Mouse (Mus musculus): Measurements from ENCODE around the gene Cdh10. TPM values are rescaled to one million over a fixed set of nuclear protein-coding genes. Genes with fewer than 3 reads are reported as not detected.

The Cdh10 gene
- polyA plus RNA-seq (2012; rRNA removed) = 0.07 and 0.36 TPM in 2 replicates

GRCm38 (mm10) chr15:18818185-18818973, at the start of gene Cdh10:
Gene Cdh10, plus strand, starts transcription at chr15:18818947.
- no peak for DNase-seq (ENCODE audit: low read depth, low spot score)
- WGBS = 4% methylated on average over 24 of the region's 24 CpGs

GRCm38 (mm10) chr15:18809148-18809827, 9.5 kb upstream of the Cdh10 start:
- DNase-seq (ENCODE audit: low read depth, low spot score) = no peak
- WGBS = 78% methylated on average over 4 of the region's 4 CpGs

GRCm38 (mm10) chr15:18817707-18818106, 1.0 kb upstream of the Cdh10 start:
- WGBS = 69% methylated on average over 3 of the region's 3 CpGs
- no peak for DNase-seq (ENCODE audit: low read depth, low spot score)

GRCm38 (mm10) chr15:18820226-18820625, 1.5 kb downstream of the Cdh10 start:
- no peak for DNase-seq (ENCODE audit: low read depth, low spot score)
- WGBS = 33% methylated on average over 3 of the region's 3 CpGs

GRCm38 (mm10) chr15:18821114-18821756, 2.5 kb downstream of the Cdh10 start:
- DNase-seq (ENCODE audit: low read depth, low spot score) = no peak
- 22% methylated on average over 10 of the region's 10 CpGs for WGBS

- 69% methylated on average over 2 of the region's 2 CpGs for WGBS
- no peak for DNase-seq (ENCODE audit: low read depth, low spot score)
Measured at GRCm38 (mm10) chr15:18823420-18823819, 4.7 kb downstream of the Cdh10 start.

GRCm38 (mm10) chr15:18832263-18832662, 13.5 kb downstream of the Cdh10 start:
- 15% methylated on average over 4 of the region's 4 CpGs for WGBS
- no peak for DNase-seq (ENCODE audit: low read depth, low spot score)

- 85% methylated on average over 2 of the region's 2 CpGs for whole genome bisulfite sequencing
- no peak for DNase-seq (ENCODE audit: low read depth, low spot score)
Measured at GRCm38 (mm10) chr15:18841769-18842168, 23.0 kb downstream of the Cdh10 start.

- DNase-seq (ENCODE audit: low read depth, low spot score) = no peak
- 61% methylated on average over 5 of the region's 5 CpGs for WGBS
Measured at GRCm38 (mm10) chr15:18844807-18845206, 26.1 kb downstream of the Cdh10 start.

GRCm38 (mm10) chr15:18850497-18850896, 31.8 kb downstream of the Cdh10 start:
- WGBS = 75% methylated on average over 2 of the region's 2 CpGs
- no peak for DNase-seq (ENCODE audit: low read depth, low spot score)

- 18% methylated on average over 2 of the region's 2 CpGs for WGBS
- no peak for DNase-seq (ENCODE audit: low read depth, low spot score)
Measured at GRCm38 (mm10) chr15:18858135-18858534, 39.4 kb downstream of the Cdh10 start.

- DNase-seq (ENCODE audit: low read depth, low spot score) = no peak
- WGBS = 91% methylated on average over 2 of the region's 2 CpGs
Measured at GRCm38 (mm10) chr15:18869871-18870270, 51.1 kb downstream of the Cdh10 start.

- 71% methylated on average over 5 of the region's 5 CpGs for WGBS
- no peak for DNase-seq (ENCODE audit: low read depth, low spot score)
Measured at GRCm38 (mm10) chr15:18881467-18881866, 62.7 kb downstream of the Cdh10 start.

GRCm38 (mm10) chr15:18886673-18887072, 67.9 kb downstream of the Cdh10 start:
- 66% methylated on average over 2 of the region's 2 CpGs for WGBS
- DNase-seq (ENCODE audit: low read depth, low spot score) = no peak

GRCm38 (mm10) chr15:18888912-18889311, 70.2 kb downstream of the Cdh10 start:
- DNase-seq (ENCODE audit: low read depth, low spot score) = no peak

GRCm38 (mm10) chr15:18890358-18890757, 71.6 kb downstream of the Cdh10 start:
- 88% methylated on average over 8 of the region's 8 CpGs for WGBS
- no peak for DNase-seq (ENCODE audit: low read depth, low spot score)

More at GRCm38 (mm10) chr15:18888912-18889311, 70.2 kb downstream of the Cdh10 start:
- WGBS = 62% methylated on average over 2 of the region's 2 CpGs

- no peak for DNase-seq (ENCODE audit: low read depth, low spot score)
Measured at GRCm38 (mm10) chr15:18900776-18901175, 82.0 kb downstream of the Cdh10 start.

- WGBS = 68% methylated on average over 2 of the region's 2 CpGs
- DNase-seq (ENCODE audit: low read depth, low spot score) = no peak
Measured at GRCm38 (mm10) chr15:18904131-18904530, 85.4 kb downstream of the Cdh10 start.

GRCm38 (mm10) chr15:18910612-18911011, 91.9 kb downstream of the Cdh10 start:
- 84% methylated on average over 4 of the region's 4 CpGs for WGBS
- DNase-seq (ENCODE audit: low read depth, low spot score) = no peak

GRCm38 (mm10) chr15:18925392-18926117, 106.8 kb downstream of the Cdh10 start:
- DNase-seq (ENCODE audit: low read depth, low spot score) = no peak
- 54% methylated on average over 1 of the region's 1 CpGs for WGBS
